18 mouse cellular contexts compared by ENCODE assay signal in the genomic region with DNA sequence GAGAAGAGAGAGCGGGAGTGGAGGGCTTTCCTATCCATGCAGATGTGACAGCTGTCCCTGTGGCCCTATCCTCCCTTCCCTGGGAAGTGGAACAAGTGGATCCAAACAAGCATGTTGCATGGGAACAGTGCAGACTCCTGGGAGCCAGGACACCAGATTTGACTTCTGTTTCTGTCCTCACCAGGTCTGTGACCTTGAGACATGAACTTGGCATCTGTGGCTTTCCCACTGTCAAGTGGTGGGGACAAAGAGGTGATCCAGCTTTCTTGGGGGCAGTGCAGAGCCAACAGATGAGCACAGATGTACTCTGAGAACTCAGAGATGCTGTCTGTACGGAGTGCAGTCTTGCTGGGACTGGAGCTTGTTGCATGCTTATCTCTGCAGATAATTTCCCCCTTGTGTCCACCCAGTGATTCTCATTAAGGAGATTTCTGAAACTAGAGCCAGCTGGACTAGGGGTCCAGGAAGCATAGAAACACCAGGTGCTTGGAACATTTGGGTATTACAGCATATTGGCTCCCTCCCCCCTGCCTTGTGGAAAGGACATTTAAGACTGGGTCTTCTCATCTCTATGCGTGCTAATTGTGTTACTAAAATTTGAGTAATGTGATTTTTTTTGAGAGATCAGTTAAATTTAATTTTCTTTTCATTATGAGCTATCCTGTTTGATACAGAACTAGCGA. TPM values are rescaled to one million over a fixed set of nuclear protein-coding genes. Genes with fewer than 3 reads are reported as not detected.
DNase-seq lines count a peak whose midpoint lies in the region; ATAC-seq and TF ChIP-seq lines count a peak whose summit lies in the region.
"Had no signal": no experiment of that assay in that cellular context is flagged by ENCODE, and none has a peak within 500 bp of the region (broad histone marks: within the 10 kb centered on the region; RNA-seq: fewer than 3 reads in every experiment).

No protein-coding gene starts in this region.

- H3K27me3 ChIP-seq in heart, embryonic 16.5 days (ENCODE audit: control insufficient read depth, insufficient read depth, low read length): no peaks in the 10 kb centered on the region
- no peaks in the 10 kb centered on the region for H3K27me3 ChIP-seq in liver, embryonic 14.5 days (ENCODE audit: control insufficient read depth, insufficient read depth, low read length)

- TF ChIP-seq CTCF in liver, embryonic 14.5 days (IDR thresholded peaks at IDR 0.05; ENCODE audit: low read depth): 0 out of 2 replicates have a peak, but pooled peaks have one; percentile 3

- WGBS in heart, embryonic 16.5 days: 57% methylated on average over 4 of the region's 4 CpGs
- 76% methylated on average over 4 of the region's 4 CpGs for WGBS in liver, embryonic 14.5 days (ENCODE audit: insufficient replicate concordance)

- peaks cover 34% of the 10 kb centered on the region for H3K4me1 ChIP-seq in heart, embryonic 16.5 days (ENCODE audit: control insufficient read depth, insufficient read depth, low read length)
- peaks cover 42 to 49% of the 10 kb centered on the region in 2 experiments for H3K4me1 ChIP-seq in liver, embryonic 14.5 days (replicated peaks; ENCODE audit: control insufficient read depth in 2 of 2, insufficient read depth in 2 of 2, low read length in 1 of 2)

- H3K4me2 ChIP-seq in heart, embryonic 16.5 days (ENCODE audit: low read depth, low read length): no peak overlapping the region
- no peak overlapping the region for H3K4me2 ChIP-seq in liver, embryonic 14.5 days (ENCODE audit: low read depth)
- H3K4me2 ChIP-seq: liver, embryonic 11.5 days had no signal

- no peaks in the 10 kb centered on the region for H3K36me3 ChIP-seq in heart, embryonic 16.5 days (ENCODE audit: control insufficient read depth, insufficient read depth)
- no peaks in the 10 kb centered on the region; the same call in 1 of the 2 replicates for H3K36me3 ChIP-seq in liver, embryonic 14.5 days (replicated peaks; ENCODE audit: control insufficient read depth, insufficient read depth, low read depth)
- H3K36me3 ChIP-seq: limb, embryonic 10.5 days had no signal

- 0 out of 2 replicates have a peak, but pooled peaks have one; percentile 12 for ATAC-seq in heart, embryonic 16.5 days (replicated peaks; ENCODE audit: extremely low read depth, insufficient read depth, low FRiP score)
- ATAC-seq in liver, embryonic 14.5 days (ENCODE audit: insufficient read depth): no peak
- ATAC-seq: forebrain, embryonic 16.5 days had no signal

- no peak overlapping the region for H3K4me3 ChIP-seq in heart, embryonic 16.5 days (ENCODE audit: low read length)
- H3K4me3 ChIP-seq in liver, embryonic 14.5 days (ENCODE audit: insufficient read depth in 1 of 2, low read depth in 2 of 2, low read length in 2 of 2): no peak overlapping the region
- H3K4me3 ChIP-seq: limb, embryonic 10.5 days; megakaryocyte, embryonic 14.5 days had no signal

- no peaks in the 10 kb centered on the region for H3K9me3 ChIP-seq in heart, embryonic 16.5 days (replicated peaks; ENCODE audit: control insufficient read depth, low read length)
- H3K9me3 ChIP-seq in liver, embryonic 14.5 days (ENCODE audit: control insufficient read depth, low read length): no peaks in the 10 kb centered on the region
- H3K9me3 ChIP-seq: limb, embryonic 10.5 days; megakaryocyte, embryonic 14.5 days had no signal

- TF ChIP-seq EP300 in liver, embryonic 14.5 days (IDR thresholded peaks at IDR 0.05; ENCODE audit: low read depth): no peak

- H3K27ac ChIP-seq in heart, embryonic 16.5 days (ENCODE audit: low read length): peak overlapping the region; percentile 17; the same call in 1 of the 2 replicates
- H3K27ac ChIP-seq in liver, embryonic 14.5 days: no peak overlapping the region
- H3K27ac ChIP-seq: limb, embryonic 10.5 days had no signal

- H3K9ac ChIP-seq in heart, embryonic 16.5 days (ENCODE audit: low read length): no peak overlapping the region
- no peak overlapping the region for H3K9ac ChIP-seq in liver, embryonic 14.5 days (replicated peaks)

- peak; percentile 25 to 33 for DNase-seq in cerebellum, postnatal 25 days
- DNase-seq in cerebellum, adult 8-10 months: no peak
- DNase-seq in heart, postnatal 4 days: no peak
- DNase-seq in liver, embryonic 14.5 days (ENCODE audit: low read depth in 3 of 3, low spot score in 3 of 3): no peak
- no peak for DNase-seq in liver
- no peak for DNase-seq in right cerebral cortex, postnatal 10 days (ENCODE audit: low spot score in 2 of 2)
- DNase-seq: heart, postnatal 36 days; kidney, adult 8-10 months; kidney, postnatal 14 days; lung, adult 2 months; midbrain, embryonic 14.5 days; right cerebral cortex, postnatal 4 days; thymus, postnatal 14 days had no signal

RNA-seq across cellular contexts. Expression of gene Ank, which starts 14.0 kb away (rescaled TPM):
- 11.0 and 12.9 TPM in 2 replicates for polyA plus RNA-seq in heart, embryonic 16.5 days (2015; fragmentation: Nextera tagmentation; extraction: Ambion mirVana)
- total RNA-seq in heart, postnatal 4 days (2021): 10 to 100 TPM; 70.2 to 74.8 TPM
- polyA plus RNA-seq in liver, embryonic 14.5 days (2012; rRNA removed): 22.1 and 24.6 TPM in 2 replicates
- polyA plus RNA-seq in liver, embryonic 14.5 days (2014; fragmentation: Nextera tagmentation; extraction: Ambion mirVana): 13.6 and 14.1 TPM in 2 replicates

Comparison
In these comparisons a context has a peak if more than half of its experiments do, and no peak if none do; other contexts are left out.
1. DNase-seq: peak in cerebellum, postnatal 25 days (2 of 2); none in cerebellum, adult 8-10 months (single experiment), heart, postnatal 4 days (single experiment), liver, embryonic 14.5 days (0 of 3), liver (single experiment) and right cerebral cortex, postnatal 10 days (0 of 2).